Mouse (Mus musculus) cortical plate, adult 2 months (tissue): ENCODE results near the gene Fam167b.

Experiments
- CTCF ChIP-seq: fragments of 200-500 bp; IDR thresholded peaks from 2 replicates; pipeline ENCODE4 v1.5.1; 2011; ENCODE audit warnings: mild to moderate bottlenecking, control low read depth, low read length; ENCODE audit not compliant: insufficient read depth; ENCODE audit errors: extremely low read depth
- POLR2A ChIP-seq: fragments of 200-500 bp; IDR thresholded peaks from 2 replicates; pipeline ENCODE4 v1.6.1; 2011; ENCODE audit warnings: mild to moderate bottlenecking, low read length, control low read depth; ENCODE audit not compliant: insufficient read depth; ENCODE audit errors: extremely low read depth

DNA sequence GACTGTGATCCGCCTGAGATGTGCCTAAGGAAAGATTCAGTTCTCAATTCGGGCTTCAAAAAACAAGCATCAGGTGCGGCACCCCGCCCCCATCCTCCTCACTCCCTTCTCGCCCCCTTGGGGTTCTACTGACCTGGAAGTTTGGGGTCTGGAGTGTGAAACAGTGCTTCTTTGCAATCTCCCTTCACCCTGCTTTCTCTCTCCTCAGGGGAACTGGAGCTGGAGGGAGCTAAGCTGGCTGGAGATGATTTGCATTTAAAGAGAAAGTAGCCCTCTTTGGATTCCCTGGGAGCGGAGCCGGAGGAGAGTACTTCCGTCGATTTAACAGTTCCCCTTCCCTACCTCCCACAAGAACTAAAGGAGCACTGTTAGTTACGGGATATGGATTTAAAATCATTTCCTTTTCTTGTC, 45.3 kb upstream of the Fam167b start, which contains the start of gene Ccdc28b:
- TF ChIP-seq CTCF: no peak
- TF ChIP-seq POLR2A: peak; percentile 76
